Mouse (Mus musculus) forebrain, embryonic 15.5 days (tissue): ENCODE data around the gene Ccdc183. TPM values are rescaled to one million over a fixed set of nuclear protein-coding genes. Genes with fewer than 3 reads are reported as not detected.

Source experiments
- polyA plus RNA-seq: library from polyadenylated mRNA; unstranded; fragments of >200 nt; fragmentation: Nextera tagmentation; extraction: Ambion mirVana; gene quantifications from 2 replicates; pipeline ENCODE4 v1.2.1, GENCODE M21; 2015

The Ccdc183 gene
- polyA plus RNA-seq, 1 experiment from 2014 or later, result 0.14 TPM

Other genes with a start within 250 kb of the Ccdc183 start
- 31.9 and 32.6 TPM in 2 replicates for gene Sapcd2, start 245.4 kb downstream of the Ccdc183 start, polyA plus RNA-seq
- gene Entpd2, start 221.8 kb downstream of the Ccdc183 start, polyA plus RNA-seq, result 3.6 and 4.8 TPM in 2 replicates
- gene Npdc1, start 218.3 kb downstream of the Ccdc183 start, polyA plus RNA-seq, result 406 and 408 TPM in 2 replicates
- 0.20 TPM in 1 of 2 replicates, not detected in the other for gene Fut7, start 194.4 kb downstream of the Ccdc183 start, polyA plus RNA-seq
- 11.6 and 14.1 TPM in 2 replicates for gene Abca2, start 189.0 kb downstream of the Ccdc183 start, polyA plus RNA-seq
- gene Clic3, start 160.8 kb downstream of the Ccdc183 start, polyA plus RNA-seq, result 3.3 and 3.4 TPM in 2 replicates
- 100 and 101 TPM in 2 replicates for gene Paxx, start 156.6 kb downstream of the Ccdc183 start, polyA plus RNA-seq
- 112 and 123 TPM in 2 replicates for gene Ptgds, start 147.6 kb downstream of the Ccdc183 start, polyA plus RNA-seq
- gene Lcn12, start 123.8 kb downstream of the Ccdc183 start, polyA plus RNA-seq, result not detected in 2 replicates
- gene Fbxw5, start 116.9 kb downstream of the Ccdc183 start, polyA plus RNA-seq, result 128 and 130 TPM in 2 replicates
- gene C8g, start 116.0 kb downstream of the Ccdc183 start, polyA plus RNA-seq, result 3.4 and 4.7 TPM in 2 replicates
- gene Traf2, start 70.7 kb downstream of the Ccdc183 start, polyA plus RNA-seq, result 28.2 and 28.6 TPM in 2 replicates
- 368 and 393 TPM in 2 replicates for gene Edf1, start 59.8 kb downstream of the Ccdc183 start, polyA plus RNA-seq
- 4.2 and 5.3 TPM in 2 replicates for gene Mamdc4, start 42.8 kb downstream of the Ccdc183 start, polyA plus RNA-seq
- 151 and 158 TPM in 2 replicates for gene Phpt1, start 42.5 kb downstream of the Ccdc183 start, polyA plus RNA-seq
- gene Ajm1, start 35.9 kb downstream of the Ccdc183 start, polyA plus RNA-seq, result 5.5 and 5.9 TPM in 2 replicates
- gene Rabl6, start 9.2 kb downstream of the Ccdc183 start, polyA plus RNA-seq, result 78.8 and 81.1 TPM in 2 replicates
- 23.8 and 25.0 TPM in 2 replicates for gene Tmem141, start 4.3 kb upstream of the Ccdc183 start, polyA plus RNA-seq
- 2.2 and 2.7 TPM in 2 replicates for gene Fcna, start 10.4 kb upstream of the Ccdc183 start, polyA plus RNA-seq
- gene Lcn8, start 35.4 kb upstream of the Ccdc183 start, polyA plus RNA-seq, result not detected in 2 replicates
- gene Lcn5, start 40.3 kb upstream of the Ccdc183 start, polyA plus RNA-seq, result not detected in 2 replicates
- not detected in 2 replicates for gene Lcn6, start 59.1 kb upstream of the Ccdc183 start, polyA plus RNA-seq
- gene Lcn10, start 65.0 kb upstream of the Ccdc183 start, polyA plus RNA-seq, result not detected in 2 replicates
- gene Obp2a, start 82.4 kb upstream of the Ccdc183 start, polyA plus RNA-seq, result not detected in 2 replicates
- 115 TPM in 2 replicates for gene Bmyc, start 89.1 kb upstream of the Ccdc183 start, polyA plus RNA-seq
- not detected in 2 replicates for gene Obp2b, start 119.3 kb upstream of the Ccdc183 start, polyA plus RNA-seq
- gene Lcn3, start 147.9 kb upstream of the Ccdc183 start, polyA plus RNA-seq, result not detected in 2 replicates
- gene Lcn11, start 159.3 kb upstream of the Ccdc183 start, polyA plus RNA-seq, result not detected in 2 replicates
- not detected in 2 replicates for gene Gm13539, start 164.6 kb upstream of the Ccdc183 start, polyA plus RNA-seq
- not detected in 2 replicates for gene Glt6d1, start 198.2 kb upstream of the Ccdc183 start, polyA plus RNA-seq
- gene Lcn9, start 205.5 kb upstream of the Ccdc183 start, polyA plus RNA-seq, result not detected in 2 replicates
- gene Sohlh1, start 229.6 kb upstream of the Ccdc183 start, polyA plus RNA-seq, result not detected in 2 replicates
- gene Kcnt1, start 246.1 kb upstream of the Ccdc183 start, polyA plus RNA-seq, result 6.2 and 7.7 TPM in 2 replicates